Mouse (Mus musculus) cerebellum, adult (tissue): Measurements from ENCODE around the gene Nrxn2.

Experiments
- ATAC-seq: cut with Nextera tagmentation; 2 replicates; pipeline ENCODE4 v1.9.2; 2017; ENCODE audit warnings: mild to moderate bottlenecking, moderate library complexity, mixed read lengths; ENCODE audit not compliant: insufficient number of reproducible peaks, low FRiP score, low TSS enrichment

The Nrxn2 gene

GRCm38 (mm10) chr19:6533290-6534117, 115.0 kb downstream of the Nrxn2 start:
- ATAC-seq = no peak

- no peak for ATAC-seq
Observed at GRCm38 (mm10) chr19:6534118-6534415, 115.5 kb downstream of the Nrxn2 start.

- no peak for ATAC-seq
Observed at GRCm38 (mm10) chr19:6536201-6536600, 117.7 kb downstream of the Nrxn2 start.

- no peak for ATAC-seq
Observed at GRCm38 (mm10) chr19:6536696-6537095, 118.2 kb downstream of the Nrxn2 start.

GRCm38 (mm10) chr19:6537526-6537925, 119.0 kb downstream of the Nrxn2 start:
- ATAC-seq = no peak

GRCm38 (mm10) chr19:6538546-6538945, 120.0 kb downstream of the Nrxn2 start:
- ATAC-seq = no peak

- ATAC-seq = no peak
Observed at GRCm38 (mm10) chr19:6539592-6539991, 121.1 kb downstream of the Nrxn2 start.

- ATAC-seq = no peak
Observed at GRCm38 (mm10) chr19:6540191-6540590, 121.7 kb downstream of the Nrxn2 start.

GRCm38 (mm10) chr19:6541521-6541920, 123.0 kb downstream of the Nrxn2 start:
- ATAC-seq = no peak

GRCm38 (mm10) chr19:6542367-6543034, 124.0 kb downstream of the Nrxn2 start, which contains the start of gene Slc22a12:
Slc22a12 (minus strand) TSS chr19:6543032.
- no peak for ATAC-seq

GRCm38 (mm10) chr19:6543035-6543383, 124.5 kb downstream of the Nrxn2 start:
- no peak for ATAC-seq

- no peak for ATAC-seq
Observed at GRCm38 (mm10) chr19:6543518-6543917, 125.0 kb downstream of the Nrxn2 start.

- ATAC-seq = no peak
Observed at GRCm38 (mm10) chr19:6544712-6545111, 126.2 kb downstream of the Nrxn2 start.

GRCm38 (mm10) chr19:6545481-6545880, 127.0 kb downstream of the Nrxn2 start:
- ATAC-seq = no peak

- ATAC-seq = peak; percentile 51
Observed at GRCm38 (mm10) chr19:6546096-6546495, 127.6 kb downstream of the Nrxn2 start.

- ATAC-seq = no peak
Observed at GRCm38 (mm10) chr19:6547801-6548200, 129.3 kb downstream of the Nrxn2 start.

GRCm38 (mm10) chr19:6548431-6549410, 130.2 kb downstream of the Nrxn2 start:
- no peak for ATAC-seq

- ATAC-seq = peak; percentile 59; the same call in 1 of the 2 replicates
Observed at GRCm38 (mm10) chr19:6549566-6549965, 131.0 kb downstream of the Nrxn2 start.

GRCm38 (mm10) chr19:6551215-6551614, 132.7 kb downstream of the Nrxn2 start:
- ATAC-seq = no peak

GRCm38 (mm10) chr19:6552302-6553028, 133.9 kb downstream of the Nrxn2 start:
- peak; percentile 24; the same call in 1 of the 2 replicates for ATAC-seq
